Mouse (Mus musculus) CH12.LX (cell line): ENCODE measurements at regions not wholly inside any gene's neighbourhood (a gene's known extent, or its start where the extent isn't known, plus 50 kb on each side); places are given as distances from the start of the nearest gene placed in this dataset.

Experiments used
- DNase-seq: peaks from one replicate; pipeline ENCODE4 v3.0.0-alpha.2; 2013; ENCODE audit errors: extremely low read depth
- H3K27ac ChIP-seq: 2 replicates; pipeline ENCODE4 v1.5.1; 2012; ENCODE audit warnings: low read depth, mild to moderate bottlenecking, control low read depth, moderate library complexity; ENCODE audit not compliant: insufficient read depth
- H3K27me3 ChIP-seq: replicated peaks from 2 replicates; pipeline ENCODE3; 2012; ENCODE audit warnings: inconsistent platforms
- H3K36me3 ChIP-seq, 2 experiments: replicated peaks in 1 of 2; 2 replicates each; pipeline versions ENCODE3 to v1.6.1; 2012; ENCODE audit warnings: inconsistent platforms in 1 of 2, low read length in 1 of 2, mild to moderate bottlenecking in 1 of 2, mixed read lengths in 1 of 2, moderate library complexity in 1 of 2; ENCODE audit not compliant: control insufficient read depth in 1 of 2, insufficient read depth in 1 of 2
- H3K4me1 ChIP-seq, 2 experiments: 2 replicates each; pipeline ENCODE4 v1.6.1; 2012; ENCODE audit warnings: inconsistent platforms in 1 of 2, moderate library complexity in 1 of 2; ENCODE audit not compliant: insufficient read depth in 2 of 2, control insufficient read depth in 1 of 2
- H3K4me2 ChIP-seq: 2 replicates; pipeline ENCODE4 v1.6.1; 2012; ENCODE audit warnings: low read depth, mild to moderate bottlenecking, control low read depth; ENCODE audit not compliant: poor library complexity, insufficient read depth, severe bottlenecking
- H3K4me3 ChIP-seq, 3 experiments: fragments of 150-350 bp in 1 of 3; sonication (generic) in 1 of 3; replicated peaks in 1 of 3; 2 replicates each; pipeline versions ENCODE3 to v1.5.1; 2011 to 2012; ENCODE audit warnings: low read depth in 2 of 3, low read length in 2 of 3, mild to moderate bottlenecking in 2 of 3, moderate library complexity in 2 of 3, control low read depth in 1 of 3, improper control_type of control experiment in 1 of 3, inconsistent platforms in 1 of 3, mixed read lengths in 1 of 3; ENCODE audit not compliant: poor library complexity in 1 of 3
- H3K79me2 ChIP-seq: replicated peaks from 2 replicates; pipeline ENCODE4 v1.6.1; 2012; ENCODE audit warnings: mild to moderate bottlenecking, moderate library complexity; ENCODE audit not compliant: control insufficient read depth, poor library complexity, insufficient read depth, severe bottlenecking; ENCODE audit errors: extremely low read depth
- H3K9ac ChIP-seq: 2 replicates; pipeline ENCODE4 v1.6.1; 2012; ENCODE audit warnings: low read depth, mild to moderate bottlenecking, control low read depth, moderate library complexity; ENCODE audit not compliant: insufficient read depth
- H3K9me3 ChIP-seq: replicated peaks from 2 replicates; pipeline ENCODE3; 2012; ENCODE audit warnings: low read length, inconsistent platforms, mixed read lengths
- BHLHE40 ChIP-seq: IDR thresholded peaks from 2 replicates; pipeline ENCODE4 v1.6.1; 2011; ENCODE audit warnings: mild to moderate bottlenecking, low read depth, low read length, improper control_type of control experiment
- CHD1 ChIP-seq: IDR thresholded peaks from 2 replicates; pipeline ENCODE4 v1.6.1; 2012; ENCODE audit warnings: low read depth, low read length, improper control_type of control experiment, inconsistent platforms
- CHD2 ChIP-seq: IDR thresholded peaks from 2 replicates; pipeline ENCODE4 v1.6.1; 2011; ENCODE audit warnings: low read length, improper control_type of control experiment
- CTCF ChIP-seq, 2 experiments: IDR thresholded peaks in 1 of 2; conservative IDR thresholded peaks in 1 of 2; 2 replicates each; pipeline ENCODE4 v1.5.1; 2011 to 2012; ENCODE audit warnings: low read depth in 2 of 2, low read length in 2 of 2, improper control_type of control experiment in 1 of 2, inconsistent platforms in 1 of 2, mild to moderate bottlenecking in 1 of 2, moderate library complexity in 1 of 2
- E2F4 ChIP-seq: IDR thresholded peaks from 2 replicates; pipeline ENCODE4 v1.6.1; 2011; ENCODE audit warnings: low read depth, low read length, improper control_type of control experiment; ENCODE audit not compliant: insufficient replicate concordance
- ELF1 ChIP-seq: IDR thresholded peaks from 2 replicates; pipeline ENCODE4 v1.6.1; 2014; ENCODE audit warnings: low read depth, mild to moderate bottlenecking, inconsistent platforms, low read length, improper control_type of control experiment
- HCFC1 ChIP-seq: IDR thresholded peaks from 2 replicates; pipeline ENCODE4 v1.6.1; 2012; ENCODE audit warnings: low read depth, mild to moderate bottlenecking, inconsistent platforms, low read length, improper control_type of control experiment
- IRF4 ChIP-seq: IDR thresholded peaks from 2 replicates; pipeline ENCODE4 v1.6.1; 2014; ENCODE audit warnings: low read depth, mild to moderate bottlenecking, inconsistent platforms, low read length, improper control_type of control experiment
- JUND ChIP-seq: conservative IDR thresholded peaks from 2 replicates; pipeline ENCODE4 v1.6.1; 2011; ENCODE audit warnings: low read depth, low read length, improper control_type of control experiment
- MAFK ChIP-seq: IDR thresholded peaks from 2 replicates; pipeline ENCODE4 v1.6.1; 2011; ENCODE audit warnings: low read length, improper control_type of control experiment; ENCODE audit not compliant: insufficient replicate concordance
- MAX ChIP-seq: IDR thresholded peaks from 2 replicates; pipeline ENCODE4 v1.6.1; 2011; ENCODE audit warnings: low read length, improper control_type of control experiment
- MEF2A ChIP-seq: IDR thresholded peaks from 2 replicates; pipeline ENCODE4 v1.6.1; 2014; ENCODE audit warnings: low read depth, mild to moderate bottlenecking, inconsistent platforms, low read length, improper control_type of control experiment, borderline replicate concordance
- MYC ChIP-seq: IDR thresholded peaks from 2 replicates; pipeline ENCODE4 v1.6.1; 2011; ENCODE audit warnings: low read depth, mild to moderate bottlenecking, improper control_type of control experiment, low read length
- PAX5 ChIP-seq: IDR thresholded peaks from 2 replicates; pipeline ENCODE4 v1.6.1; 2012; ENCODE audit warnings: low read length, inconsistent platforms, mixed read lengths
- POLR2AphosphoS2 ChIP-seq: IDR thresholded peaks from 2 replicates; pipeline ENCODE4 v1.6.1; 2011; ENCODE audit warnings: low read depth, low read length, improper control_type of control experiment
- RAD21 ChIP-seq: IDR thresholded peaks from 2 replicates; pipeline ENCODE4 v1.6.1; 2011; ENCODE audit warnings: low read depth, mild to moderate bottlenecking, low read length, improper control_type of control experiment, moderate library complexity
- RCOR1 ChIP-seq: conservative IDR thresholded peaks from 2 replicates; pipeline ENCODE4 v1.6.1; 2012; ENCODE audit warnings: low read depth, mild to moderate bottlenecking, inconsistent platforms, low read length, improper control_type of control experiment
- SIN3A ChIP-seq: IDR thresholded peaks from 2 replicates; pipeline ENCODE4 v1.6.1; 2012; ENCODE audit warnings: low read length, improper control_type of control experiment, inconsistent platforms
- SMC3 ChIP-seq: IDR thresholded peaks from 2 replicates; pipeline ENCODE4 v1.6.1; 2011; ENCODE audit warnings: low read depth, low read length, improper control_type of control experiment
- TCF12 ChIP-seq: IDR thresholded peaks from 2 replicates; pipeline ENCODE4 v1.6.1; 2014; ENCODE audit warnings: low read depth, mild to moderate bottlenecking, inconsistent platforms, low read length, improper control_type of control experiment
- UBTF ChIP-seq: IDR thresholded peaks from 2 replicates; pipeline ENCODE4 v1.6.1; 2012; ENCODE audit warnings: low read depth, mild to moderate bottlenecking, inconsistent platforms, low read length, improper control_type of control experiment, moderate library complexity
- ZC3H11A ChIP-seq: IDR thresholded peaks from 2 replicates; pipeline ENCODE4 v1.6.1; 2012; ENCODE audit warnings: low read depth, mild to moderate bottlenecking, inconsistent platforms, low read length, improper control_type of control experiment
- ZKSCAN1 ChIP-seq: IDR thresholded peaks from 2 replicates; pipeline ENCODE4 v1.6.1; 2012; ENCODE audit warnings: low read depth, inconsistent platforms, low read length, improper control_type of control experiment, borderline replicate concordance
- ZNF384 ChIP-seq: IDR thresholded peaks from 2 replicates; pipeline ENCODE4 v1.6.1; 2012; ENCODE audit warnings: low read depth, low read length, improper control_type of control experiment, inconsistent platforms
- dilution Hi-C: fragments of 300-500 bp; cut with MboI; formaldehyde crosslinking; loops from 2 replicates; pipeline ENCODE4 v1.14.3; 2020; ENCODE audit warnings: low sequenced_read_pairs; ENCODE audit not compliant: extremely low pct_unique_long_range_greater_than_20kb, extremely low pct_ligation_motif_present
- in situ Hi-C: fragments of 300-500 bp; cut with MboI; formaldehyde crosslinking; loops from 3 replicates; pipeline ENCODE4 v1.14.3; 2019; ENCODE audit warnings: low sequenced_read_pairs, low pct_ligation_motif_present, low pct_unique_long_range_greater_than_20kb, mixed read lengths

- TF ChIP-seq MEF2A (no peak), ZC3H11A (no peak), JUND (no peak), CTCF (conservative IDR thresholded peaks at IDR 0.05 in 1 of 2, IDR thresholded peaks at IDR 0.05 in 1 of 2; ENCODE audit: low read depth in 2 of 2, low read length in 2 of 2) (no peak), RCOR1 (no peak), ZNF384 (no peak), MAX (no peak), E2F4 (no peak), HCFC1 (no peak), CHD2 (no peak)
- TF ChIP-seq, all 38 proteins: peak for 0
- no peak for DNase-seq
- Histone ChIP-seq H3K27me3 (no peaks in the 10 kb centered on the region), H3K27ac (no peak overlapping the region), H3K4me1 (no peaks in the 10 kb centered on the region), H3K9ac (no peak overlapping the region), H3K4me2 (no peak overlapping the region), H3K79me2 (no peaks in the 10 kb centered on the region), H3K4me3 (no peak overlapping the region), H3K9me3 (peaks cover 57% of the 10 kb centered on the region), H3K36me3 (no peaks in the 10 kb centered on the region)
- in situ Hi-C loops: no loop called here
- dilution Hi-C loops: no loop called here
Observed at GRCm38 (mm10) chr9:112725103-112725502, 489.4 kb upstream of the Arpp21 start.

- H3K4me1 ChIP-seq: no peaks in the 10 kb centered on the region
- H3K9me3 ChIP-seq: peaks cover 48% of the 10 kb centered on the region
- H3K27ac ChIP-seq: no peak overlapping the region
- no peaks in the 10 kb centered on the region for H3K36me3 ChIP-seq
- H3K27me3 ChIP-seq: no peaks in the 10 kb centered on the region
- dilution Hi-C loops: no loop called here
- DNase-seq: no peak
- no peaks in the 10 kb centered on the region for H3K79me2 ChIP-seq
- H3K4me2 ChIP-seq: no peak overlapping the region
- in situ Hi-C loops: no loop called here
- H3K4me3 ChIP-seq: no peak overlapping the region
- H3K9ac ChIP-seq: no peak overlapping the region
- no peak for TF ChIP-seq TCF12
- no peak for TF ChIP-seq UBTF
- no peak for TF ChIP-seq SIN3A
Observed at GRCm38 (mm10) chr9:112723346-112723745, 487.6 kb upstream of the Arpp21 start.

GRCm38 (mm10) chr9:112722501-112722900, 486.8 kb upstream of the Arpp21 start:
- dilution Hi-C loops: no loop called here
- Histone ChIP-seq H3K9ac (no peak overlapping the region), H3K27ac (no peak overlapping the region), H3K79me2 (no peaks in the 10 kb centered on the region), H3K4me3 (no peak overlapping the region), H3K9me3 (peaks cover 46% of the 10 kb centered on the region), H3K36me3 (no peaks in the 10 kb centered on the region), H3K4me2 (no peak overlapping the region), H3K4me1 (no peaks in the 10 kb centered on the region), H3K27me3 (no peaks in the 10 kb centered on the region)
- TF ChIP-seq SMC3: no peak
- no peak for TF ChIP-seq CHD2
- TF ChIP-seq BHLHE40: no peak
- TF ChIP-seq MAX: no peak
- no peak for TF ChIP-seq RAD21
- no peak for TF ChIP-seq POLR2AphosphoS2
- no peak for TF ChIP-seq MYC
- no peak for TF ChIP-seq ZNF384
- TF ChIP-seq MEF2A: no peak
- no peak for TF ChIP-seq SIN3A
- TF ChIP-seq IRF4: no peak
- TF ChIP-seq CHD1: no peak
- no peak for TF ChIP-seq ELF1
- TF ChIP-seq ZKSCAN1: no peak
- no peak for TF ChIP-seq MAFK
- TF ChIP-seq PAX5: no peak
- no peak for DNase-seq
- in situ Hi-C loops: no loop called here
